Mouse (Mus musculus): Measurements from ENCODE around the gene Sh3pxd2a.

- TF ChIP-seq CTCF (conservative IDR thresholded peaks at IDR 0.05; ENCODE audit: insufficient read depth, insufficient read length, low read depth, low read length) (no peak), POLR2A (IDR thresholded peaks at IDR 0.05; ENCODE audit: low read depth, low read length) (no peak)
Observed at GRCm38 (mm10) chr19:47446130-47446529, 18.1 kb downstream of the Sh3pxd2a start.
